ENCODE assay signal across 10 mouse cellular contexts in the genomic region with DNA sequence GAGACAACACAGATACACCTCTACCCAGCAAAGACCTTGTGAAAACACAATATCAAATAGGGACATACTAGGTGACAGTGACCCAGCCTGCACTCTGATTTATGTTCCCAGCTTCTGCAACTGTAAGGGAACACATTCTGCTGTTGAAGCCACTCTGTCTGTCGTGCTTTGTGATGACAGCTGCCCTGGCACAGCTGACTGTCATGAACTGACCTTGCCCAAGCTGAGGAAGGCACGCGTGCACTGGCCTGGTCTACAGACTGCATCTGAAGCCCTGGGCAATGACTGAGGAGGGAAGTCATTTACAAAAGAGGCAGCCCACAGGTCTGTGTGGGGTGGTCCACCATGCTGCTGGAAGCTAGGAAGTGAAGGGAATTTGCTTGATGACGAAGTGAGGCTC.
"Had no signal": no experiment of that assay in that cellular context is flagged by ENCODE, and none has a peak within 500 bp of the region (broad histone marks: within the 10 kb centered on the region; RNA-seq: fewer than 3 reads in every experiment).

No protein-coding gene starts in this region.

- DNase-seq: kidney, postnatal 36 days; layer of hippocampus, adult 9-11 months; liver; liver, embryonic 13.5 days; liver, postnatal 0 days; lung, postnatal 14 days; right cerebral cortex, postnatal 4 days; spleen, adult 18-20 months; thymus, adult 18-20 months; thymus, postnatal 14 days had no signal
